Mouse (Mus musculus): ENCODE results near the gene Cryga.
"Not testable (repeated sequence)": the region's sequence is repeated elsewhere in the genome, so short reads cannot be mapped to it uniquely, and the experiment has no call there.

The Cryga gene

GRCm38 (mm10) chr1:65091566-65091965 is 11.6 kb downstream of the Cryga start:
- peak; percentile 41 for DNase-seq (ENCODE audit: low read depth)

- DNase-seq (ENCODE audit: low read depth), result peak; percentile 66
These were observed 12.8 kb downstream of the Cryga start for GRCm38 (mm10) chr1:65090370-65090769.

GRCm38 (mm10) chr1:65088567-65089356 is 14.4 kb downstream of the Cryga start:
- no peak for DNase-seq (ENCODE audit: low read depth)

DNA sequence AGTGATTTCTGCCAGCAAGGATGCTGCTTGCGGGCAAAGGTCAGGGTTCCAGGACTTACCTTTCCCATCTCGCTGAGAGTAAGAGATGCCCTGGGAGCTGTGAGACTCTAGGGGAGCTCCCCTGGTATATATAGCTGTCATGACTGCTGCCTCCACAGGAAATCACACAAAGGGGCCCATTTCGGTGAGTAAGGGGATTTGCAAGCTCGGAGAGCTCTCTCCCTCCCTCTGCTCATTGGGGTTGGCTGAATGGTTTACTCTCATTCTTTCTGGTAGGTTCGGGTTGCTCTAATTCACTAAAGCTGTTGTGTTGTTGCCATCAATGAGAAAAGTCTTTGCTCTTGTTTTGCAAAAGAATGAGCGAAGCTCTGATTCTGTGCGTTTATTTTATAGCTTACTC is 21.0 kb downstream of the Cryga start, which contains the start of gene Crygb:
Gene Crygb, minus strand, starts transcription at position 101 of the 400 bp plus-strand sequence.
- no peak for DNase-seq (ENCODE audit: low read depth)

- DNase-seq (ENCODE audit: low read depth), result peak; percentile 52
These were observed 27.6 kb downstream of the Cryga start for GRCm38 (mm10) chr1:65075607-65076006.

GRCm38 (mm10) chr1:65073589-65073988 is 29.6 kb downstream of the Cryga start, which contains the start of gene Crygc:
TSS of gene Crygc (minus strand) at chr1:65073689.
- no peak for DNase-seq (ENCODE audit: low read depth)

GRCm38 (mm10) chr1:65067842-65068241 is 35.3 kb downstream of the Cryga start:
- no peak for DNase-seq (ENCODE audit: low read depth)

DNA sequence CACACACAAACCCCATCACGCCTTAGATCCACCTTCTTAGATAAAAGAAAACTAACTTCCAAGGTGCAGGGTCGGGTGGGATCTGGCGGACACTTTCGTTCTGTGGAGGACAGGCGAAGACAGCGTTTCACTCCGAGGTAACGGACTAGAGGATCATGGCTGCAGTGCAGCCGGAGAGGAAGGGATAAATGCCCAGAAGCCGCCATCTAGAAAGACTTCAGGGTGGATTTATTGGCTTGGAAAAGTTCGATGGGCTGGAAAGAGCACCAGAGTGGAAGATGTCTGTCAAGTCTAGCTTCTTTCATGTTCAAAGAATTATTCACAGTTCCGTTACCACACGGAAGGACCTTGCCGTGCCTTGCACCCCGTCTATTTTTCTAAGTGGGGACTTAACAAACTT is 39.0 kb downstream of the Cryga start:
- peak; percentile 17 for DNase-seq (ENCODE audit: low read depth)

GRCm38 (mm10) chr1:65063352-65063751 is 39.8 kb downstream of the Cryga start, which contains the start of gene Crygd:
TSS of gene Crygd (minus strand) at chr1:65063452.
- no peak for DNase-seq (ENCODE audit: low read depth)

DNA sequence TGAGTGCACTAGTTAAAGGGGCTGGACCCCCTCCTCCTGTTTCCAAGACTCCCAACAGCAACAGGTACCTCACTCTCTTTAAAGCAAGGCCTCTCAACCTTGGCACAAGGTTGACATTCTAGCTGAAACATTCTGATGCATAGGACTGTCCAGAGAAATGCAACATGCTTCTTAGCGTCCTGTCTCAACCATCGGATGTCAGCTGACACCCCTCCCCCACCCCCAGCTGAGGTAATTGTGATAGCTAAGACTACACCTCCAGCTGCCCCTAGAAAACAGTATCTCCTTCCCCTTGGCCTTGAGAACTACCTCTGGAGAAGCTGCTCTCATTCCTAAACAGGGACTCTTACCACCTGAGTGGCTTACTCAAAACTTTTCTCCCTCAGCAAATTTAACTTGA is 51.0 kb downstream of the Cryga start:
- no peak for DNase-seq (ENCODE audit: low read depth)

- peak; percentile 30 for DNase-seq (ENCODE audit: low read depth)
These were observed 51.5 kb downstream of the Cryga start for GRCm38 (mm10) chr1:65051696-65052095.

GRCm38 (mm10) chr1:65050952-65051351 is 52.2 kb downstream of the Cryga start, which contains the start of gene Cryge:
TSS of gene Cryge (minus strand) at chr1:65051149.
- not testable (repeated sequence) for DNase-seq (ENCODE audit: low read depth)

Measured in NIH3T3 (cell line).